Mouse (Mus musculus) cerebellum, postnatal 10 days (tissue): ENCODE data around the gene Zfp663.

ENCODE experiments used
- DNase-seq, 2 experiments: peaks; one replicate each; pipeline ENCODE4 v3.0.0; 2021; ENCODE audit warnings: mixed read lengths in 2 of 2

Gene Zfp663

GRCm38 (mm10) chr2:165368496-165368895 lies at the start of gene Zfp663:
Zfp663 (minus strand) TSS chr2:165368729.
- peak; percentile 48 to 57 for DNase-seq

- DNase-seq: peak; percentile 84 to 90
Observed at GRCm38 (mm10) chr2:165417291-165417690, 48.8 kb upstream of the Zfp663 start.

GRCm38 (mm10) chr2:165415795-165416194 lies 47.3 kb upstream of the Zfp663 start:
- no peak for DNase-seq

- DNase-seq: no peak
Observed at GRCm38 (mm10) chr2:165415141-165415721, 46.7 kb upstream of the Zfp663 start.

- no peak for DNase-seq
Observed at GRCm38 (mm10) chr2:165414321-165414720, 45.8 kb upstream of the Zfp663 start.

GRCm38 (mm10) chr2:165413884-165414283 lies 45.4 kb upstream of the Zfp663 start:
- DNase-seq: peak; percentile 54 to 64

- DNase-seq: peak; percentile 82 to 84
Observed at GRCm38 (mm10) chr2:165407700-165408301, 39.3 kb upstream of the Zfp663 start.

- no peak for DNase-seq
Observed at GRCm38 (mm10) chr2:165405351-165405750, 36.8 kb upstream of the Zfp663 start.

- DNase-seq: no peak
Observed at GRCm38 (mm10) chr2:165404951-165405350, 36.4 kb upstream of the Zfp663 start.

GRCm38 (mm10) chr2:165398164-165398785 lies 29.7 kb upstream of the Zfp663 start:
- peak; percentile 61 to 63 for DNase-seq

- peak; percentile 55 to 62 for DNase-seq
Observed at GRCm38 (mm10) chr2:165397502-165398163, 29.1 kb upstream of the Zfp663 start.

GRCm38 (mm10) chr2:165396831-165397501 lies 28.4 kb upstream of the Zfp663 start:
- DNase-seq: peak in 1 of 2 experiments; percentile 21

- no peak for DNase-seq
Observed at GRCm38 (mm10) chr2:165392156-165392555, 23.6 kb upstream of the Zfp663 start.

- peak; percentile 69 to 74 for DNase-seq
Observed at GRCm38 (mm10) chr2:165391561-165391960, 23.0 kb upstream of the Zfp663 start.

- no peak for DNase-seq
Observed at GRCm38 (mm10) chr2:165389299-165389952, 20.9 kb upstream of the Zfp663 start.

- peak; percentile 99 for DNase-seq
Observed at GRCm38 (mm10) chr2:165387844-165388495, 19.4 kb upstream of the Zfp663 start, which contains the start of gene Zfp334. Zfp334 (minus strand) TSS chr2:165388259.

GRCm38 (mm10) chr2:165387370-165387769 lies 18.8 kb upstream of the Zfp663 start:
- peak in 1 of 2 experiments; percentile 38 for DNase-seq

- no peak for DNase-seq
Observed at GRCm38 (mm10) chr2:165380050-165380449, 11.5 kb upstream of the Zfp663 start.

GRCm38 (mm10) chr2:165376001-165376400 lies 7.5 kb upstream of the Zfp663 start:
- no peak for DNase-seq

GRCm38 (mm10) chr2:165375478-165375877 lies 6.9 kb upstream of the Zfp663 start:
- no peak for DNase-seq

GRCm38 (mm10) chr2:165371066-165371465 lies 2.5 kb upstream of the Zfp663 start:
- DNase-seq: peak; percentile 55 to 63

GRCm38 (mm10) chr2:165370348-165370747 lies 1.8 kb upstream of the Zfp663 start:
- no peak for DNase-seq
